Mouse (Mus musculus): Measurements from ENCODE around the gene Mta2. TPM values are rescaled to one million over a fixed set of nuclear protein-coding genes. Genes with fewer than 3 reads are reported as not detected.

Gene Mta2
- total and polyA plus RNA-seq, 3 experiments, result 76.9 to 183 (median 177) TPM

DNA sequence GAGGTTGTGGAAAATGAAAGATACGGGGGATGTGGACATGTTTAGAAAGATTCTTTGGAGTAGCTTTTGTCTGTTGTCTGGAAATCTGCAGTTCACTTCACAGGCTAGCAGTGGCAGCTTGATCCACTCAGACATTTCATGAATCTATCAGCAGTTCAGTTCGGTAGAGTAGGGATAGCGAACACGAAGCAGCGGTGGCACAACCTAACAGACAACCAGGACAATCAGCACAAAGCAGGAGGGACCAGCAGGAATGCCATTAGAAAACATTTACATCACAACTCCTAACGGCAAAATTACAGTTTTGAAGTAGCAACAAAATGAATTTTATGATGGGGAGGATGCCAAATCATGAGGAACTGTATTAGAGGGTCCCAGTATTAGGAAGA is 22.0 kb upstream of the Mta2 start:
- H3K4me3 ChIP-seq (ENCODE audit: low read depth, low read length), result peak overlapping the region; percentile 85
- no peak for ATAC-seq (ENCODE audit: extremely low read depth, insufficient number of reproducible peaks, low FRiP score, poor library complexity, severe bottlenecking)
- peaks cover 56% of the 10 kb centered on the region for H3K36me3 ChIP-seq (replicated peaks)
- H3K4me1 ChIP-seq (ENCODE audit: insufficient read depth, low read depth, low read length), result peaks cover 51% of the 10 kb centered on the region
- no peaks in the 10 kb centered on the region for H3K27me3 ChIP-seq (ENCODE audit: insufficient read depth, low read length)
- no peaks in the 10 kb centered on the region for H3K9me3 ChIP-seq (replicated peaks)
- TF ChIP-seq GATA1 (IDR thresholded peaks at IDR 0.05; ENCODE audit: borderline replicate concordance, low read length) (no peak), GATA2 (IDR thresholded peaks at IDR 0.05; ENCODE audit: borderline replicate concordance, low read depth, low read length) (no peak), POLR2AphosphoS5 (IDR thresholded peaks at IDR 0.05; ENCODE audit: insufficient replicate concordance, low read depth, low read length) (no peak), CTCF (IDR thresholded peaks at IDR 0.05; ENCODE audit: low read depth, low read length) (no peak), TAL1 (conservative IDR thresholded peaks at IDR 0.05; ENCODE audit: low read depth, low read length) (no peak)
- DNase-seq (ENCODE audit: low spot score), result no peak

GRCm38 (mm10) chr19:8920073-8920736 is 21.5 kb upstream of the Mta2 start, which contains the start of gene B3gat3:
TSS of gene B3gat3 (plus strand) at chr19:8920374.
- Histone ChIP-seq H3K9me3 (replicated peaks) (no peaks in the 10 kb centered on the region), H3K4me1 (ENCODE audit: insufficient read depth, low read depth, low read length) (peaks cover 53% of the 10 kb centered on the region), H3K36me3 (replicated peaks) (peaks cover 53% of the 10 kb centered on the region), H3K27me3 (ENCODE audit: insufficient read depth, low read length) (no peaks in the 10 kb centered on the region), H3K4me3 (ENCODE audit: low read depth, low read length) (peak within 1 kb of the TSS; percentile 85)
- TF ChIP-seq TAL1 (conservative IDR thresholded peaks at IDR 0.05; ENCODE audit: low read depth, low read length) (no peak), CTCF (IDR thresholded peaks at IDR 0.05; ENCODE audit: low read depth, low read length) (no peak), POLR2AphosphoS5 (IDR thresholded peaks at IDR 0.05; ENCODE audit: insufficient replicate concordance, low read depth, low read length) (no peak), GATA2 (IDR thresholded peaks at IDR 0.05; ENCODE audit: borderline replicate concordance, low read depth, low read length) (no peak), GATA1 (IDR thresholded peaks at IDR 0.05; ENCODE audit: borderline replicate concordance, low read length) (no peak)
- ATAC-seq (ENCODE audit: extremely low read depth, insufficient number of reproducible peaks, low FRiP score, poor library complexity, severe bottlenecking), result peak; percentile 85
- peak; percentile 74 for DNase-seq (ENCODE audit: low spot score)

DNA sequence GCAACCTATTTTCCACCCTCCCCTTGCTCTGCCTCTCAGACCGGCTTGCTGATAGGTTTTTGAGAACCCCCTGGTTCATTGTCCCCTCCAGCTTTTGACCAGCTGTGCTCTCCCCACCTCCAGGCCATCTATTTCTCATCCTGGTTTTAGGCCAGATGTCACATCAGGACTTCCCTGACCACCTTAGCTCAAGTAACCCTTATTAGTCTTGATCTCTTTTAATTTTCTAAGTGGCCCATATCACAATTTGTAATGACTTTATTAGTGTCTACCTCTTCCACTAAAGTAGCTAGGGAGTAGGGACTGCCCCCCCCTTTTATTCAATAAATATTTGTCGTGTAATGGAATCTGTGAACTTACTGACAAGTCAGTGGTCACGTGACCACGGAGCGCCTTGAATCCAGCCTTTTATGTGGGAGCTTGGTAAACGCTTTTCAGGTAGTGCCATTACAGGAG is 20.8 kb upstream of the Mta2 start:
- ATAC-seq (ENCODE audit: extremely low read depth, insufficient number of reproducible peaks, low FRiP score, poor library complexity, severe bottlenecking), result no peak
- Histone ChIP-seq H3K4me3 (ENCODE audit: low read depth, low read length) (peak overlapping the region; percentile 85), H3K9me3 (replicated peaks) (no peaks in the 10 kb centered on the region), H3K36me3 (replicated peaks) (peaks cover 53% of the 10 kb centered on the region), H3K4me1 (ENCODE audit: insufficient read depth, low read depth, low read length) (peaks cover 60% of the 10 kb centered on the region), H3K27me3 (ENCODE audit: insufficient read depth, low read length) (no peaks in the 10 kb centered on the region)
- DNase-seq (ENCODE audit: low spot score), result no peak
- no peak for TF ChIP-seq POLR2AphosphoS5 (IDR thresholded peaks at IDR 0.05; ENCODE audit: insufficient replicate concordance, low read depth, low read length)
- TF ChIP-seq CTCF (IDR thresholded peaks at IDR 0.05; ENCODE audit: low read depth, low read length), result no peak
- no peak for TF ChIP-seq GATA1 (IDR thresholded peaks at IDR 0.05; ENCODE audit: borderline replicate concordance, low read length)
- no peak for TF ChIP-seq GATA2 (IDR thresholded peaks at IDR 0.05; ENCODE audit: borderline replicate concordance, low read depth, low read length)
- no peak for TF ChIP-seq TAL1 (conservative IDR thresholded peaks at IDR 0.05; ENCODE audit: low read depth, low read length)

DNA sequence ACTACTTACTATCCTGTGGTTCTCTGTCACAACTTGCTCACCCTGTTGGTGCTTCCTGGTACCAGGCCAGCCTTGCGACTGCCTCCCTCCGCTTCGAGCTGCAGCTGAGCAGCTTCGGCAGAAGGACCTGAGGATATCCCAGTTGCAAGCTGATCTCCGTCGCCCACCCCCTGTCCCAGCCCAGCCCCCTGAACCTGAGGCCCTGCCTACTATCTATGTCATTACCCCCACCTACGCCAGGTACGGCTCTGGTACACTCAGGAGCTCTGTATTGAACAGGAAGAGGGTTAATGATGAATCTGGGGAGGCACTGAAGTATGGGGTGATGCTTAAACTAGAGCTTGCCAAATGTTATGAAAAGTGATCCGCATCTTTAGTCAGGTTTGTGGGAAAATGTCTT is 19.9 kb upstream of the Mta2 start:
- Histone ChIP-seq H3K4me3 (ENCODE audit: low read depth, low read length) (peak overlapping the region; percentile 85), H3K9me3 (replicated peaks) (no peaks in the 10 kb centered on the region), H3K36me3 (replicated peaks) (peaks cover 53% of the 10 kb centered on the region), H3K4me1 (ENCODE audit: insufficient read depth, low read depth, low read length) (peaks cover 69% of the 10 kb centered on the region), H3K27me3 (ENCODE audit: insufficient read depth, low read length) (no peaks in the 10 kb centered on the region)
- ATAC-seq (ENCODE audit: extremely low read depth, insufficient number of reproducible peaks, low FRiP score, poor library complexity, severe bottlenecking) (no peak), DNase-seq (ENCODE audit: low spot score) (no peak)
- TF ChIP-seq GATA2 (IDR thresholded peaks at IDR 0.05; ENCODE audit: borderline replicate concordance, low read depth, low read length), result no peak
- no peak for TF ChIP-seq CTCF (IDR thresholded peaks at IDR 0.05; ENCODE audit: low read depth, low read length)
- TF ChIP-seq POLR2AphosphoS5 (IDR thresholded peaks at IDR 0.05; ENCODE audit: insufficient replicate concordance, low read depth, low read length), result no peak
- TF ChIP-seq TAL1 (conservative IDR thresholded peaks at IDR 0.05; ENCODE audit: low read depth, low read length), result no peak
- TF ChIP-seq GATA1 (IDR thresholded peaks at IDR 0.05; ENCODE audit: borderline replicate concordance, low read length), result no peak

GRCm38 (mm10) chr19:8926766-8927165 is 14.9 kb upstream of the Mta2 start:
- Histone ChIP-seq H3K36me3 (replicated peaks) (peaks cover 75% of the 10 kb centered on the region), H3K4me3 (ENCODE audit: low read depth, low read length) (peak overlapping the region; percentile 66; the same call in 1 of the 2 replicates), H3K4me1 (ENCODE audit: insufficient read depth, low read depth, low read length) (peaks cover 93% of the 10 kb centered on the region), H3K27me3 (ENCODE audit: insufficient read depth, low read length) (no peaks in the 10 kb centered on the region), H3K9me3 (replicated peaks) (no peaks in the 10 kb centered on the region)
- no peak for DNase-seq (ENCODE audit: low spot score)
- TF ChIP-seq POLR2AphosphoS5 (IDR thresholded peaks at IDR 0.05; ENCODE audit: insufficient replicate concordance, low read depth, low read length) (no peak), GATA1 (IDR thresholded peaks at IDR 0.05; ENCODE audit: borderline replicate concordance, low read length) (no peak), CTCF (IDR thresholded peaks at IDR 0.05; ENCODE audit: low read depth, low read length) (no peak), GATA2 (IDR thresholded peaks at IDR 0.05; ENCODE audit: borderline replicate concordance, low read depth, low read length) (no peak)
- ATAC-seq (ENCODE audit: extremely low read depth, insufficient number of reproducible peaks, low FRiP score, poor library complexity, severe bottlenecking), result no peak

DNA sequence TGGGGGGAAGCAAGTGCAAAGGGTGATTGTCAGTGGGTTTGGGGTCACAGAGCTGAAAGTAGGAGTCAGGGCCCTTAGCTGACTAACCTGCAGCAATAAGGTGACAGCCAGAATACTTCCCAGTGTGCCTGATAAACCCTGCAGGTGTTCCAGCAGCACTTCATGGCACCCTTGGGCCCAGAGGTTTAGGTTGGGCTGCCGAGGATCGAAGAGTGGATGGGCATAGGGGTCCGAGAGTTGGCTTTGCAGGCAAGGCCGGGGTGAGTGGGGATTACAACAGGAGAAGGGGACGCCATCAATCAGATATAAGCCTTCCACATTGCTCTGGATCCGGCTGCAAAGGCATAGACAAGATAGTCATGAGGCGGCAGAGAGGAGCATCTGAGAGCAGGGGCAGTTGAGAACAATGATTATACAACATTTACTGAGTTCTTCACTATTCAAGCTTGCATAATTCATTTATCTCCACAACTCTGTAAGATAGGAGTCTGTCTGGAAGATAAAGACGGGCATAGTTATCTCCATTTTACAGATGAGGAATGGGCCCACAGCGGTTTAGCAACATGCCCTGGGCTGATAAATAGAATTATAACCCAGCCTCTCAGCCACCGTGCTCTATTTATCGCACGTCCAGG is 13.7 kb upstream of the Mta2 start:
- no peaks in the 10 kb centered on the region for H3K9me3 ChIP-seq (replicated peaks)
- peak; percentile 73 for ATAC-seq (ENCODE audit: extremely low read depth, insufficient number of reproducible peaks, low FRiP score, poor library complexity, severe bottlenecking)
- TF ChIP-seq GATA1 (IDR thresholded peaks at IDR 0.05; ENCODE audit: borderline replicate concordance, low read length) (no peak), CTCF (IDR thresholded peaks at IDR 0.05; ENCODE audit: low read depth, low read length) (no peak), GATA2 (IDR thresholded peaks at IDR 0.05; ENCODE audit: borderline replicate concordance, low read depth, low read length) (0 out of 2 replicates have a peak, but pooled peaks have one; percentile 11), TAL1 (conservative IDR thresholded peaks at IDR 0.05; ENCODE audit: low read depth, low read length) (peak; percentile 96), POLR2AphosphoS5 (IDR thresholded peaks at IDR 0.05; ENCODE audit: insufficient replicate concordance, low read depth, low read length) (no peak)
- H3K27me3 ChIP-seq (ENCODE audit: insufficient read depth, low read length), result no peaks in the 10 kb centered on the region
- peaks cover 76% of the 10 kb centered on the region for H3K36me3 ChIP-seq (replicated peaks)
- peak; percentile 75 for DNase-seq (ENCODE audit: low spot score)
- peak overlapping the region; percentile 90 for H3K4me3 ChIP-seq (ENCODE audit: low read depth, low read length)
- peaks cover 86% of the 10 kb centered on the region for H3K4me1 ChIP-seq (ENCODE audit: insufficient read depth, low read depth, low read length)
